Mouse (Mus musculus) mouse trophoblast stem cell (cell line): Measurements from ENCODE around the gene Spic.
"Not testable (repeated sequence)": the region's sequence is repeated elsewhere in the genome, so short reads cannot be mapped to it uniquely, and the experiment has no call there.

Source experiments
- in situ Hi-C, 2 experiments: fragments of 300-500 bp; cut with MseI, MboI; formaldehyde crosslinking; loops; 2 replicates in 1 of 2; 3 replicates in 1 of 2; pipeline ENCODE4 v1.15.1; 2025

Spic gene

DNA sequence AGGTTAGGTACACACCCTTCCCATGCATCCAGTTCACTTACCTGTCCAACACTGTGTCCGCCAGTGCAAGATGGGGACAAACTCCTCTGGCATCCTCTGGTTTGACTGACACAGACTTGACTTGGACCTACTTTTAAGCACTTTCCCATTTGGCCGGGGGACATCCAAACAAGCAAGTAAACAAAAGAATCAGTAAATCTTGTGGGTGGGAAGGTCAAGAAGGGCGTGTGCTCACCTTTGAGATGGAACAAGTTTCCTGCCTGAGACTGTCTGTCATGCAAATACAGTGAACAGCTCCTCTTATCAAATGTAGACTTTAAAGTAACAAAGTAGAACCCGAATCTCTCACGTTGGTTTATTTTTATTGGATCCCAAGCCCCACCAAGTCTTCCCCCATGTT, at the start of gene Spic:
Spic (minus strand) TSS at position 91 of the 400 bp plus-strand sequence.
- in situ Hi-C loops = no loop called here

DNA sequence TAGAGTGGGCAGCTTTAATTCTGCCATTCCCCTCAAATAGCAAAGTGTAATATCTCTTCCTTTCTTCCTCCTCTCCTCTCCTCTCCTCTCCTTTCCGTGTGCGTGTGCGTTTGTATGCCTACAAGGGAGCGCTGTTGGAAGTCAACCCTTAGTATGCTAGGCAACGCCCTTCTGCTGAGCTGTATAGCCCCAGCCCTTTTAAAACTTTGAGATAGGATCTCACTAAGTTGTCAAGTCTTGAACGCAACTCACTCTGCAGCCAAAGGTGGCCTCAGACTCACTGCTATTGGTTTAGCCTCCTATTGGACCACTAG, 47.5 kb upstream of the Spic start:
- in situ Hi-C loops = no loop called here

DNA sequence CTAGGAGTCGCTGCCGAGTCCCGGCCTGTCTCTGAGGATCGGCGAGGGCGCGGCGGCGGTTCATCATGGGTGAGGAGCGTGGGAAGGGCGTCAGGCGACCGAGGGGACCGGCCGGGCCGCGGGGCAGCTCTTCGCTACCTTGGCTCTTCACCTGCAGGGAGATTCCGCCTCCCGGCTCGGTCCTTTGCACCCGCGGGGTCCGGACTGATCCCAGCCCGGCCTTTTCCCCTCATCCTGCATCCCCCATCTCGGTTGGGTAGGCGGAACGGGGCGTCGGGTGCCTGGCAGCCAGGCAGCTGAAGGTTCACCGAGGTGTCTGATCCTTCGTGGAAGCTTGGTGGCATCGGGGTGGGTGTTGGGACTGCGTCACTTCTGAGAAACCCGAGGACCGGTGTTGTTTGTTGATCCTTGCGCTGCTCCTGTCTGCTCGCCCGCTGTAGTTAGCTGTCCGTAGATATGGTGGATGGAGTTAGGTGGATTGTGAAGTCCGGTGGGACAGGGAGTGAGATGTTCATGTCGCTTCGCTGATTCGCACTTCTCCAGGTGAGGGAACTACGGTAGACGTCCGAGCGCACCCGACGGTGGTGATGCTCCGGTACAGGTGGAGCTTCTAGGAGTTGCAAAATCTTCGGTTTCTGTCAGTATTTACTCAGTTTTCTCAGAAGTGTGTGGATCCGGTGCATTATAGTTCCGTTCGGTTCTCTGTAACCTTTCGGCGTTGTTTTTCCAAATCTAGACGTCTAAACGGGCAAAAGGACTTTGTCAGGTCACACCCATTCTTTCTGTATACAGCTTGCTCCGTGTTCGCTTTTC, 46.9 kb upstream of the Spic start:
- in situ Hi-C loops = no loop called here

DNA sequence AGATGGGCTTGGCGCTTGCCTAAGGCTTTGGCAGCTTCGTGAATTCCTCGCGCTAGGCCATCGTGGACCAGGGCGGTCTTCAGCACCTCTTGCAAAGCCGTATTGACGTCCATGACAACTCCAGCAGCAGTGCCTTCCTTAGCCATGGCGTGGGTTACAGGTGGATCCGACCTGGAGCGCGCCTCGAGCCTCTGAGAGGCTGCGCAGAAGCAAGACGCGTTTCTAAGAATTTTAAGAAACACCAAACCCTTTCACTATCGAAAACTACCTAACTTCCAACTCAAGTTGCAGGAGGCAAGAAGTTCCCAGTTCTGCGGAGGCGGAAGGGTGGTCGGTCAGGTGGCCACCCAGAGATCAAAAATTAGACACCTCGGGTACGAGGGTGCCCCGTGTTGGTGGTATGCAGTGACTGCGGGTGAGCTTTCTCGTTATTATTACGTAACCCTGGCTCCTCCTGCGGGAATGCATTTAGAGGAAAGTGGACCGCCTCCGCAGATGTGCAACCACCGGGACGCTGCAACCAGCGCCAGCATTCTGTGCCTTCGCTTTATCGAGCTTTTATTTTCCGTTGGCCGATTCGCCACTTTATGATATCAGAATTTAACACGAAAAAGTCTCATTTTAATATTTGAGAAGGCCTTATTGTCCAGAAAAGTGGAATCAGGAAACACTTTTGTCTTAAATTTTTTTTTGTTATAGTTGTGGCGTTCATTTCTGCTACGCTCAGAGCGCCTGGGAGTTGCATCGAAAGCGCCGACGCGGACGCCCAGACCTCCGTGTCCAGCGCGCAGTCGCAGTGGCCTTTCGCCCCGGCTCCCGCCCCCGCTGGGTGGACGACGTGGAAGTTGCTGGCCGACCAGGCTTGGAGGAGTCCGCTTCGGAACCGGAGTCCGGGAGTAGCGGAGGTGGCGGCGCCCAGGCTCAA, 46.0 kb upstream of the Spic start, which contains the start of gene Arl1:
Arl1 (plus strand) TSS at position 288 of the 925 bp plus-strand sequence.
- in situ Hi-C loops = no loop called here

DNA sequence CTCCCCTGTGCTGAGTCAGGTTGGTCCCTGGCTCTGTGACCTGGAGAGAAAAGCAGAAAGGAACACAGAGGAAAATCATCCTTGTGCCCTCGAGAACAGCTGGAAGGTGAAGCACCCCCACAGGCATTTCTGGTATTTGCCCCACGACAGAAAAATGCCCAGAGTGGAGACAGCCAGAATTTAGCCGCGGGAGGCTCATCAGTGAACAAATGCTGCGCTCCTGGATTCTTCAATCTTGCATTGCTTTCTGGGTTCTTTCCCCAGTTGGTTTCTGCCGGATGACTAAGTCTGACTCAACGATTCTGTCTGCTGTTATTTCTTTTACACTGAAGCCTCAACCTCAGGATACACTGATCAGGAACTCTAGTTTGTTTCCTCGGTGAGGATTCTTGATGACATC, 43.4 kb upstream of the Spic start:
- in situ Hi-C loops = loop anchor here (5.0 to 10.0 kb wide), 3 partner anchors 173 to 353 kb away; partner anchors contain the start of genes Dram1 (in 1 of the 2) and Gnptab (in 1 of the 2)

DNA sequence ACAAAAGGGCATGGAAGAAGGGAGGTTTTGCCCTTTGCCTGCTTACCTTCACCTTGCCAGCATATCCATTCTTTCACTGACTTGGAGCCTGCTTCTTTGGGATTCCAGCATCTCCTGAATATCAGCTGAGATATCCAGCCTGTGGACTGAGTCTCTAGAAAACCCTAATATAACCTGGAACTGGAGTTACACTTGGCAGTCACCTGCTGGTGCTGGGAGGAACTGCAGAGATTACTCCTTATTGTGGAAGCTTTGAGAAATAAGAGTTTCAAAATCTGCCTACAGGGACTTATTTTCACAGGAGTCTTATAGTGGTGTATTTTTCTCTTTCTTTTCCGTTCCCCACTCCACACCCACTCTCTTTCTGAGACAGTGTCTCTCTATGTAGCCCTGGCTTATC, 42.3 kb upstream of the Spic start:
- in situ Hi-C loops = loop anchor here (5.0 to 10.0 kb wide), 3 partner anchors 172 to 352 kb away; partner anchors contain the start of genes Dram1 (in 1 of the 2) and Gnptab (in 1 of the 2)

DNA sequence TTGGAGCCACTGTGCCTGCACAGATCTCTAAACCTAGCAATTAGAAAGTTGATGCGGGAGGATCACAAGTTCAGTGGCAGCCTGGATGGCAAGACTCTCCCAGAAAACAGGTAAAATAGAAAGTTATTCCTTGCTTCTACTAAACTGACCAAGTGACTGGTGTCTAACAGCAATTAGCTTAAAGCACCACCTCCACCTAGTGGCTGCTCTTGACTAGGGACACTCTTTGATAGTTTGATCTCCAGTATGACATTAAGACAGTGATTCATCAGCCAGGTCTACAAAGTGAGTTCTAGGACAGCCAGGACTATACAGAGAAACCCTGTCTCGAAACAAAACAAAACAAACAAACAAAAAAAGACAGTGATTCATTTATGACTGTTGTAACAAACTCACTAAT, 40.5 kb upstream of the Spic start:
- in situ Hi-C loops = loop anchor here (5.0 to 10.0 kb wide), 3 partner anchors 171 to 351 kb away; partner anchors contain the start of genes Dram1 (in 1 of the 2) and Gnptab (in 1 of the 2)

DNA sequence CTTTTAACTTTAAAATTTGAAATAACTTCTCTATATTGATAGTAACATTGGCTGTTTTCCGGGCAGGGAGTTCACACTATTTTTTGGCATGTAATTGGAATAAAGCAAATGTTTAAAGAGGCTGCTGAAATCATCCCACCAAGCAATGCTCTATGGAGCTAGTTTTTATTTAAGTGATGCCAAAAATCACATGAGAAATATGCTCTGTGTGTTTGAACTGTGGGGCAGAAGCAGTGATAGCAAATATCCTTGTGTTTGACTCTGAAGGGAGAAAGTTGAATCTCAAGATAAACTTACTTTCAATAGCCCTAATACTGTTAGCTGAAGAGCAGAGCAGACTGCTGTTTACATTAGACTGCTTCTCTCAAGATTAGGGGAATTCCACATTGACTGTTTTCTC, 34.8 kb upstream of the Spic start:
- in situ Hi-C loops = loop anchor here in 1 of 2 experiments (10.0 kb wide), 2 partner anchors 165 to 345 kb away; partner anchors contain the start of genes Dram1 and Gnptab

DNA sequence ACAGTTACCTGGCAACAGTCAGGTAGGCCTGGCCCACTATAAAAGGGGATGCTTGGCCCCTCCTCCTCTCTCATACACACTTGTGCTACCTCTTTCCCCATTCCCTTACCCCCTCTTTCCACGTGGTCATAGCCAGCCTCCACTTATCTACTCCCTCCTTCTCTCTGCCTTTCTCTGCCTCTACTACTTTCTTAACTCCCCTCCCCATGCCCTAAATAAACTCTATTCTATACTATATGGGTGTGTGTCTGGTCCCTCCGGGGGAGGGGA, 32.9 kb upstream of the Spic start:
- in situ Hi-C loops = no loop called here

DNA sequence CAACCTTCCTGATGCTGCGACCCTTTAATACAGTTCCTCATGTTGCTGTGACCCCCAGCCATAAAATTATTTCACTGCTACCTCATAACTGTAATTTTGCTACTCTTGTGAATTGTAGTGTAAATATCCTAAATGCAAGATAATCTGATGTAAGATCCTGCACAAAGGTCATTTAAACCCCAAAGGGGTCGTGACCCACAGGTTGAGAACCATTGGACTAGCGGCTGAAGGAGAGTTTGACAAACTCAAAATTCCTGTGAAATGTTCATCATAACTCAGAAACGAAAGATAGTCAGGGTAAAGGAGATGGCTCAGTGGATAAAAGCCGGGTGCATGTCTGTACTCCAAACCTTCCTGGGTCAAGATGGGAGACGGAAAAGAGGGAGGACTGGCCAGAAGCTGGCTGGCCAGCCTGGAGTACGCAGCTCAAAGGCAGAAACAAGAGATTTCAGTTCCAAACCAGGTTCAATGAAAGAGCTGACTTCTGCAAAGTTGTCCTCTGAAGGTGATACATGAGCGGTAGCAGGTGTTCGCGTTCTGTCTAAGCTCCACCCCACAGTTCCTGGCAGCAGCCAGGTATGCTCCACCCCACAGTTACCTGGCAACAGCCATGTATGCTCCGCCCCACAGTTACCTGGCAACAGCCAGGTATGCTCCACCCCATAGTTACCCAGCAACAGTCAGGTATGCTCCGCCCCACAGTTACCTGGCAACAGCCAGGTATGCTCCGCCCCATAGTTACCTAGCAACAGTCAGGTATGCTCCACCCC, 32.4 kb upstream of the Spic start:
- in situ Hi-C loops = no loop called here

DNA sequence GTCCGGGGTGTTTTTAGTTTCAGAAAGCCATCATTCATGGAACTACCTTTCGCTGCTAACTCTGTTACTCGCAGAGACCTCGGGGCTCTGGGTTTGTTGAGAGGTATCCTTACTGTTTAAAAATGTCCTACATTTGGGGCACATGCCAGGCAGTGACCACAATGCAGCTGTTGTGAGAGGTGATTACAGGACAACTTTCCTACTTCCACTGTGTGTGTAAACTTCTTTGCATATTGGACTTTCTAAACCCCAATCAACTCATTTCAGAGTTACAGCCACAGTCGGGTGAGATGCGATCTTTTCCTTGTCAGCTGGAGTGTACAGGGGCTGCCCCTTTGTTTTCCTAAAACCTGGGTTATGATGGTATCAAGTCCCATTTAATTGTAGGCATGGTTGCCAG, 30.8 kb upstream of the Spic start:
- in situ Hi-C loops = no loop called here

DNA sequence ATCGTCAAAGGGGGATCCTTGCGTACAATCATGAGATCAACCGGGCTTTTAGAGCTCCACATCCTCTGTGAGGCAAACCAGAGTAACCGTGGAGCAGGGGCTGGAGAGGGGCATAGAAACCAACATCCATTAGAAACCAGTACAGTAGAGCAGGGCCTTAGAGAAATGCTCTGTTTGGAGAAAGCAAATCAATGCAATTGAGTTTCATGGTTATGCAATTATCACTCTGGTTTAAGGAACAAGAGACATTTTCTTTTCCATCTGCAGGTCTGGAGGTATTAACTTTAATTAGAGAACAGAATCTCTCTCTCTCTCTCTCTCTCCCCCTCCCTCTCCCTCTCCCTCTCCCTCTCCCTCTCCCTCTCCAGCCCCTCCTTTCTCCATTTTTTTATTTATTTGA, 29.9 kb upstream of the Spic start:
- in situ Hi-C loops = no loop called here

DNA sequence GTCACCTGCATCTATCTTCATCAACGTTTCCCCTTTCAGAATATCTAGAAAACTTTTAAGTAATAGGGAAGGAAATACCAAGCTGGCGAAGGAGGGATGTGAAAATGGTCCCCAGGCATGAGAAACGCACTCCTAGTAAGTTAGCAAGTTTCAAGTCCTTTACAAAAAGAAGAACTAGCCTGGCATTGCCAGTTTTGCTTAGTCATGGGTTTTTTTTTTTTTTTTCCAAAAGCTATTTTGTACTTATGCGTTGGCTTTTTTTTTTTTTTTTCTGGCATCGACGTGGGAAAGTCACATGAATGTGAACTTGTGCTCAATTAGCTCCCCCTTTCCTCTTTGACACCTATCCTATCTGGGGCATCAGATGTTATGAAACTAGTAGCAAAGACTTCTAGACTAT, 27.5 kb upstream of the Spic start:
- in situ Hi-C loops = no loop called here

DNA sequence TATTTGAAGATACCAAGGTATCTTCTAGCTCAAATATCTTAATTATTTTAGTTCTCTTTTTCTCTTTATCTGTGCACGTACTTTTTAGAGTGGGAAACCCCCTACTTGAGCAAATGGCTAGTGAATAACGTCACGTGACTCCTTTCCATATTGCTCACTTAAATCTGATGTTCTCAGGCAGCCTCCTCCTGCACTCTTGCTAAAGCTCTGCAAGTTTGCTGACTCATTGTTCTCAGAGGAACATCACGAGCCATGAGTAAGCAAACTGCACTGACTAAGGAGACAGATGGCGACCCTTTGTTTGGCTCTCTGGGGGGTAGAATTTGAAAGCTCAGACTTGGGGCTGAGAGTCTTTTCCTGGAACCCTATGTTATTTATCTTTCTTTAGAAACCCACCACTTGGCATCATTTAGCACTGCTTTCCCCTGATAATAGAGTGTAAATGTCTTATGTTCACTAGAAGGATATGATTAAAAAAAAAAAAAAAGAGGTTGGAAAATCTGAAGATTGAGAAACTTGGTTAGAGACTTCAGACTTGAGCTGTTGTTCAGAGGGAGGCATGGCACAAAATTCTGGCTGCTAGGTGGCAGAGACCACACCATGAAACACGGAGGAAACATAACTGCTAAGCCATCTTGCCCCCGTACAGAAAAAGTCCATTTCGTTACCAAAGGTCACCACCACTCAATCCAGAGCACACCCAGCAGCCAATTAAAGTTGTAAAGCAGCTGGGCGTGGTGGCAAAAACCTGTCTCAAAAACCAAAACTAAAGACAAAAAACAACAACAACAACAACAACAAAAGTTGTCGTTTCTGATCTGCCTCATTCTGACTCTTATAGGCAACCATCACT, 24.1 kb upstream of the Spic start:
- in situ Hi-C loops = no loop called here

DNA sequence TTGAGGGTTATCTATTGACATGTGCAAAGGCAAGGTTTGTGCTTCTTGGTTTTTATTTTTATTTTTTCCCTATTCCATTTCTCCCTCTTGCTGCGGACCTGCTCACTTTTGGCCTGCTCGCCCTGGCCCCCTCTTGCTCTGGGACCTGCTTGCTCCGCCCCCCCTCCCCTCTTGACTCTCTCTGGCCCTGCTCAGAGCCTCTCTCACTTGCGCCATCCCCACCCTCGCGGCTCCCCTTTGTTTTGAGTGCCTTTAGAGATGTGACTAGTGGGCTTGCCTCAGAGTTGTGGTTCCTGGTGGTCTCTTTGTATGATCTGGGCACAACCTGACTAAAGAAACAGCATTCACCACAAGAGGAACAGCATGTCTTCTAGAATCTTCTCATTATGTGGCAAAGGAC, 16.1 kb upstream of the Spic start:
- in situ Hi-C loops = no loop called here

DNA sequence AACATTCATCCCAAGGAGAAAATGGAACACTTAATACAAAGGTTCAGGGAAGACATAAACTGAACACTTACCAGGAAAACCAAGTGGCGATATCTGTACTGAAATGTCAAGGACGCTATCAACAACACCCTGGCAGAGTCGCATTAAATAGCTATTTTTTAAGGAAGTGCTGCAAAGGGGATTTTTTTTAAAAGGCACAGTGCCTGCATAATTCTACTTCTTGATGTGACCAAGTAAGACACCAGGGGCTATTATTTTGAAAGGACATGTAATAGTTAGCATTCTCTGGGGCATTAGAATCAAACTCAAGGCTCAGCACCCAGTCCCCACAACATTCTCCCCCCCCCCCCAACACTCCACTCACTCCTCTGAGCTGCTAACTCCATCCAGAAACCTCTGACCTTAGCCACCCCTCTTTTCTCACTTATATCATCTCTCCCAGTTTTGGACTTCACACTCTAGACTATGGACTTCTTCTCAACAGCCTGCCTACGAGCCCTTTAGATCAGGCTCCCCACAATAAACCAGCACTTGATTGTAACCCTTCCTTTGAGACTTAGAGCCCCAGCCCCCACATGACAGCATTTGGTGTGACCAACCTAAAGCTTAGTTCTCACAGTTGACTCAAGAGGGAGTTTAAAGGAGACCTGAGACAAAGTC, 1.8 kb downstream of the Spic start:
- in situ Hi-C loops = no loop called here

DNA sequence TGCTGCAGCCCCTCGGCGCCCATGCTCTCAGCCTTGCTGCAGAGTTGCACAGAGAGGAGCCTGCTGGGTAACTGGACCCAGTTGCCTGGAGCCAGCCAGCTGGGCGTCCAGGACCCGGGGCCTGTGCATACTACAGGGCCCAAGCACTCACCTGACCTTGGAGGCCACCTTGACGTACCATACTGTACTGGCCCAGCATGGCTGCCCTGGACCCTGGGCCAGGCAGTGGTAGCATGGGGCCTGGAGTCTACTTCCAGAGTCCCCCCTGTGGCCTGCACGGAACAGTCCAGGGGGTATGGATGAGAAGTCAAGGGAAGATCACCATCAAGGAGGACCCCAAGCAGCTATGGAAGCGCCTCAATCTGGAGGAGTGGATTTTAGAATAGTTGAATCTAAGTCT, 12.0 kb downstream of the Spic start:
- in situ Hi-C loops = no loop called here

DNA sequence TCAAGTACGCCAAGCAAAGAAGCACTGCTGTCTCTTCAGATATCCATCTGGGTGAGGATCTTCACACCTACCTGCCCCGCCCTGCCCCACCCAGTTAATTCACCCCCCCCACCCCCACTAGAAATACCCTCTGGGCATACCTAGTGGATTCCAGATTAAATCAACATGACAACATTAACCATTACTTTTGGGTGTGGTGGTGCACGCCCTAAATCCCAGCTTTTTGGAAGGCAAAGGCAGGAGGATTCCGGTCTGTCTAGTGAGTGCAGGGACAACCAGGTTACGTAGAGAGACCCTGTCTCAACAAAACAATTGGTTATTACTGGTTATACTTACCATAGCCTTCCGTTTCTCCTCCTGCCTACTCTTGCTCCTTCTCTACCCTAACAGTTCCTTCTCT, 12.7 kb downstream of the Spic start:
- in situ Hi-C loops = no loop called here

DNA sequence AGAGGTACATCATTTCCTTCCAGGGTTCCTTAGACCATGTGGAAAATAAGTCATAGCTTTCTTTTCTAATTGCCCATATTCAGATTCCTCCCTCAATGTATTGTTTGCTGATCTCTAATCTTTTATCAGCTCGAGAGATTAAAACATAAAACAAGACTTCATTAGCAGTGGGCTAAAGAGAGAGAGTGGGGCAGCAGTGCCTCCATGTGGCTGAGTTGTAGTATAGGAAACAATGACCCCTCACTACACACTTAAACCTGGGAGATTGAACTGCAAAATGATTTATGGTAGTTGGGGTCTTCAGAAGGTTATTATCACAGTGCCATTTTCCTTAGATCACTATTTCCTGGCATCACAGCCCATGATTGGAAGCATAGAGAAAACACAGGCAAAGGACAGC, 15.1 kb downstream of the Spic start:
- in situ Hi-C loops = no loop called here

DNA sequence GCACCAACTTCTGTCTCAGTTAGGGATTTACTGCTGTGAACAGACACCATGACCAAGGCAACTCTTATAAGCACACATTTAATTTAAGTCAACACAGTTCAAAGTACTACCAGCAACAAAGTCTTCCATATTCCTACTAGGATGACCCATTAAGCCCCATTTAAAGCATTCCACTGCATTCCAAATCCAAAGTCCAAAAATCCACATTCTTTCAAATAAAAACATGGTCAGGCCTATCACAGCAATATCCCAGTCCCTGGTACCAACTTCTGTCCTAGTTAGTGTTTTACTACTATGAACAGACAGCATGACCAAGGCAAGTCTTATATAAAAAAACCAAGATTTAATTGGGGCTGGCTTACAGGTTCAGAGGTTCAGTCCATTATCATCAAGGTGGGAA, 21.0 kb downstream of the Spic start:
- in situ Hi-C loops = not testable (repeated sequence)
